Mouse (Mus musculus): ENCODE results near the gene Pbxip1.

The Pbxip1 gene

DNA sequence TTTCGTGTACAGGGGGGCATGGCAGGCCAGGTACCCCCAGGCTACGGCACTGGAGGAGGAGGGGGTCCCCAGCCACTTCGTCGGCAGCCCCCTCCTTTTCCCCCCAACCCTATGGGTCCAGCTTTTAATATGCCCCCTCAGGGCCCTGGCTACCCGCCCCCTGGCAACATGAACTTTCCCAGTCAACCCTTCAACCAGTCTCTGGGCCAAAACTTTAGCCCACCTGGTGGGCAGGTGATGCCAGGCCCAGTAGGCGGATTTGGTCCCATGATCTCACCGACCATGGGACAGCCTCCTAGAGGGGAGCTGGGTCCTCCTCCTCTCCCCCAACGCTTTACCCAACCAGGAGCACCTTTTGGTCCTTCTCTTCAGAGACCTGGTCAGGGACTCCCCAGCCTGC is 3.9 kb upstream of the Pbxip1 start:
- DNase-seq (ENCODE audit: low read depth, low spot score): no peak

DNA sequence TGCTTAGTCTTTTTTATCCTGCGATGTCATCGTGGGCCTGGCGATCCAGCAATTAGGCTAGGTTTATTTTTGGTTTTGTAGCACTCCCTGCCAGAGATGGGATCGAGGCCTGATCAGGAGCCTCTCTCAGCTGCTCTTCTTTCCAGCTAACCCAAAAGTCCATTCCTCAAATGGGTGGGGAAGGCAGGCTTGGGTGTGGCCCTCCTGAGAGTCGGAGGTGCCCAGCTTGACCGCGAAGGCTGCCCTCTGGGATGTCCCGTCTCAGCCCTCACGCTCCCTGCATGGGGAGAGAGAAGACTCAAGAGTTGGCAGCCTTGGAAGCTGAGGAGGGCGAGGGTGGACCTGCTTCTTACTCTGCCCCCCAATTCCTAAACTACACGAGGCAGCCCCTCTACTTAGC is 2.0 kb upstream of the Pbxip1 start:
- no peak for DNase-seq (ENCODE audit: low read depth, low spot score)

DNA sequence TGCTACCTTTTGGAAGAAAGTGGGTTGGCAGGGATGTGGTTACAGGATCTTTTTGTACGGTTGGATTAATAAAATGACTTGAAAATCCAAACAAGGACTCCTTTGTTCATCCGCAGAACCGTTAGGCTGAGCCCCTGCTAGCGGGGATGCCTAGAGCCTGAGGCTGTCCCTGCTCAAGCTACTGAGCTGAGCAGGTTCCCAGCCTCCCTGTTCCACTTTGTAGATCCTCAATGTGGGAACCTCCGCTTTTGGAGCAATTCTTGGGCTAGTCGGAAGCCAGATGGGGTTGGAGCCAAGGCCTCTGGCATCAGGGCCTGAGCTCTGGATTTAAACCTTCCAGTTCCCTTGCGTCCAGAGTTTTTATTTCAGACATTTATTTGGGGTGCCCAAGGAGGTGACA is 1.5 kb upstream of the Pbxip1 start:
- DNase-seq (ENCODE audit: low read depth, low spot score): no peak

DNA sequence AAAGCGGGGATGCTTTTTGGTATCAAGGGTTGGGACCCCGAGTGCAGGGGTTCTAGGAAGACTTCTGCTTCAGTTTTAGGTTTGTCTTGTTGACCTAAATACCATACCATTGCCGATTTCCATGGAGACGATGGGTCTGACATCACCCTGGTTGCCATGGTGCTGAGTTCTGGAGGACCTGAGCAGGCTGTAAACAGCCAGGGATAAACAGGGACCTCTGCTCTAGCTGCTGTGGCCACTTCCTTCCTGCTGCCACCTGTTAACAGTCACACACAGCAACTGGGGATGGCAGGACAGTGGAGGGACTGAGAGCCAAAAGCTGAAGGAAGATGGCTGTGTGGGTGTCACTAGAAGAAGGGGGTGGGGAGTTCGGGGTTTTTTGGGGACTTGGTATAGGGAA is 763 bp downstream of the Pbxip1 start:
- peak; percentile 84 for DNase-seq (ENCODE audit: low read depth, low spot score)

DNA sequence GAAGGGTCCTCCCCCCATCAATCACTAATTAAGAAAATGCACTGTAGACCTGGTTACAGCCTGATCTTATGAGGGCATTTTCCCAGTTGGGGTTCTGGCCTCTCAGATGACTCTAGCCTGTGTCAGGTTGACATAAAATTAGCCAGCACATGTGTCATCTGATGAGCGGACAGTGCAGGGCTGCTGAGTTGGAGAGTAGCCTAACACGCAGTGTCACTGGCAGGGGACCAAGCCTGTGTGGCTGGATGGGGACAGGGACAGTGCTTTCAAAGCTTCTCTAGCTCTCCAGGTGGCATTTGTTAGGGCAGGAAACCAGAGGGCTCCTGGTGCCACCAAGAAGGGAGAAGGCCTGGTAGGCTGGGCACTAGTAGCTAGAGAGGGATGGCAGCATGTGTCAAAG is 4.2 kb downstream of the Pbxip1 start:
- no peak for DNase-seq (ENCODE audit: low read depth, low spot score)

DNA sequence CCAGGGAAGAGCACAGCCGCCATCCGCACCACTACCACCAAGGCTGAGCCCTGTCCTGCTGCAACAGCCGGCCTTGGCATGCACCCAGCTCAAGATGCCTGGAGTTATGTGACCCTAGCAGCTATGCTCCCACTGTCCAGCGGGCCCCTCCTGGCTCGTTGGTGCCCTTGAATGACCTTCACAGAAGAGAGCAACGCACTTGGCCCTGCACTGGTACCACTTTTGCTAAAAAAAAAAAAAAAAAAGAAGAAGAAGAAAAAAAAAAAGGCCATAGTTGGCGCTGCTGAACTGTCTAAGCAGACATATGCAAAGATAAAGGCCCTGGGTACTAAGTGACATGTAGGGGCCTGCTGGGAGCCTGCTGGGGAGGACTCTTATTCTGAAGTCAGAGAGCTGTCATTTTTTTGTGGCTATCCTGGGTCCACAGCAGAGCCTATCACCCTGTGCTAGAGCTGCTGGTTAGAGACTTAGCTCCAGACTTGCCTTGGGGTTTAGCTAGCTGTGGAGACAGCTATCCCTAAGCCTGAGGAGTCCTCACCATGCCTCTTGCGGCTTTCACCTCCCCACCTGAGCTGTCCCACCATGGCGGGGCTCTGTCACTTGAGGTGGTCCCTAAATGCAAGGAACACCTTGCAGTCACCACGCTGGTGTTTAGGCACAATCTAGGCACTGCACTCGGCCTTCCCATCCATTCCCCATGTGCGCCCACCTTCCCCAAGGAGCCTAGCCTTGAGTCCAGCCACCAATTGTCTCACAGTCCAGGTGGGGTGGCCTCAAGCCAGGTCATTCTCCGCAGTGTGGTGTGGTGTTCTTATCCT is 12.4 kb downstream of the Pbxip1 start:
- peak; percentile 44 for DNase-seq (ENCODE audit: low read depth, low spot score)

DNA sequence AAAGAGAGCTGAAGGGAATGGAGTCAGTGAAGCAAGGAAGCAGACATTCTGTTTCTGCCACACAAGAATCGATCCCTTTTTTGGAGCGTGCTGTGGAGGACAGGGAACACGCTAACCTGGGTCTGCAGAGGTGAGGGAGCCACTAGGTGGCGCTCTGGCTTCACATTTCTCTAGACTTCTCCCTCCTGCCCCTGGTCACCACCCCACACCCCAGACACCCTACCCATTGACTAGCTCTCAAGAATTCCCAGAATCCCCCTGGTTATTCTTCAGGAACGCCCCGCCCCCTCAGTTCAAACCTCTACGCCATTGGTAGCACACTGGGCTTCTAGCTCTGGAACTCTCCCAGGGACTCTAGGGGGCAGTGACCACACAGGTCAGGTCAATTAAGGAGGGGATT is 13.0 kb downstream of the Pbxip1 start:
- peak; percentile 72 for DNase-seq (ENCODE audit: low read depth, low spot score)

DNA sequence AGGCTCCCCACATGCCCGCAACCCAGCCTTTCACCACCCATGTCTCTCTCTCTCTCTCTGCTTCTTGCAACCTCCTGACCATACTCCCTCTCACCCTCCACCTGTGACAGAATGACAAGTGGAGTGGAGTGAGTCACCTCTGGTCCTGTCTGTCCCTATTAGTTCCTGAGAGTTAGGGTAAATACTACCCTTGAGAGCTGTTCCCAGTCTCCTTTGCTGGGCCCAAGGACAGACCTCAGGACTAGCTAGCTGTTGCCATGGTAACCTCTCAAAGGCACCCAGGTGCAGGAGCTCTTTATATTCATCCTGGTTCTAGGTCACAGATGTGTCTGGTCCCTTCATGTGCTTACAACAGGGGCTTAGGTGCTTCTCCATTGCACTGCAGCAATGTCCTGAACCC is 15.4 kb downstream of the Pbxip1 start:
- DNase-seq (ENCODE audit: low read depth, low spot score): no peak

DNA sequence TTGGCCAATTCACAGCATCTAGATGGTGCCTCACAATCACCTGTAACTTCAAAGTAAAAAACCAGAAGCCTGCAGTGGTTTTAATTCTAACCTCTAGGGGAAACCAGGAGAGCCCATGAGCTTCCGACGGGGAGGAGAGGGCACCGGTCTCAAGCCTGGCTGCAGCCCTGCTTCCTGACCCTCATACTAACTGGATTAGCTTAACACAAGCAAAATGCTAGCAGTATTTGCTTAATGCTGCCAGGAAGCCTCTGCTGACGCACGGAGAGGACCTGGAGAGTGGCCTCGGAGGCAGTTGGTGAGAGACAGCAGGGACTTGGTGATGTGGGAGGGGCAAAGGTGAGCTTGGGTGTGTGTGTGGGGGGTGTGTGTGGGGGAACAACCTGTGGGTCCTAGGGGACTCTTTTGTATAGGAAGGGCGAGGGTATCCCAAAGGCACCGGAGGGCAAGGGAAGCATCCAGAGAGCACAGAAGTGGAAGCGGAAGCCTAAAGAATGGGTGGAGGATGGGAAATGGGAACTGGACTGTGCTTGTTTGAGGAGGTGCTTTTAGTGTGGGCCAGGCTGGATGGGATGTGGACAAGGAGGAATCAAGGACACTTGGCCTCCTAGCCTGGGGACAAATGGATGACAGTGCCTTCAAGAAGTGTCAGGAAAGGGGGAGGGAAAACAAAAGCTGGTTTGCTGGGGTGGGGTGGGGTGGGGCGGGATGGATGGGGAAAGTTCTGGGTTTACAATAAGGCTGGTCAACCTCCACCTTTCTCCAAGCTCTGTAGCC is 18.1 kb downstream of the Pbxip1 start, which contains the start of gene Pmvk:
Gene Pmvk (plus strand): TSS at position 141 of the 777 bp plus-strand sequence.
- DNase-seq (ENCODE audit: low read depth, low spot score): no peak

DNA sequence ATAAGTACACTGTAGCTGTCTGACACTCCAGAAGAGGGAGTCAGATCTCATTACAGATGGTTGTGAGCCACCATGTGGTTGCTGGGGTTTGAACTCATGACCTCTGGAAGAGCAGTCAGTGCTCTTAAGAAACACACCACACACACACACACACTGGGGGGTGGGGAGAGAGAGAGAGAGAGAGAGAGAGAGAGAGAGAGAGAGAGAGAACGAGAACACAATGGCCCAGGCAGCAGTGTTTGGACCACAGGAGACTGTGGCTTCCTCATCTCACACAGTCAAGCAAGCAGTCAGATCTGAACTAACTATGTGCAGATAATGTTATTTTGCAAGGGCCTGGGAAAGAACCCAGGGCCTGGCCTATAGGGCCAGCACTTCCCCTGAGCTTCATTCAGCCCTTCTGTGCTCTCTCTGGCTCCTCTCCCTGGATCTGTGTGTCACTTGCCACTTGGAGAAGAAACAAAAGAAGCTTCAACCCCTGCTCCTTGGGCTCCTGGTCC is 19.3 kb downstream of the Pbxip1 start:
- DNase-seq (ENCODE audit: low read depth, low spot score): no peak

DNA sequence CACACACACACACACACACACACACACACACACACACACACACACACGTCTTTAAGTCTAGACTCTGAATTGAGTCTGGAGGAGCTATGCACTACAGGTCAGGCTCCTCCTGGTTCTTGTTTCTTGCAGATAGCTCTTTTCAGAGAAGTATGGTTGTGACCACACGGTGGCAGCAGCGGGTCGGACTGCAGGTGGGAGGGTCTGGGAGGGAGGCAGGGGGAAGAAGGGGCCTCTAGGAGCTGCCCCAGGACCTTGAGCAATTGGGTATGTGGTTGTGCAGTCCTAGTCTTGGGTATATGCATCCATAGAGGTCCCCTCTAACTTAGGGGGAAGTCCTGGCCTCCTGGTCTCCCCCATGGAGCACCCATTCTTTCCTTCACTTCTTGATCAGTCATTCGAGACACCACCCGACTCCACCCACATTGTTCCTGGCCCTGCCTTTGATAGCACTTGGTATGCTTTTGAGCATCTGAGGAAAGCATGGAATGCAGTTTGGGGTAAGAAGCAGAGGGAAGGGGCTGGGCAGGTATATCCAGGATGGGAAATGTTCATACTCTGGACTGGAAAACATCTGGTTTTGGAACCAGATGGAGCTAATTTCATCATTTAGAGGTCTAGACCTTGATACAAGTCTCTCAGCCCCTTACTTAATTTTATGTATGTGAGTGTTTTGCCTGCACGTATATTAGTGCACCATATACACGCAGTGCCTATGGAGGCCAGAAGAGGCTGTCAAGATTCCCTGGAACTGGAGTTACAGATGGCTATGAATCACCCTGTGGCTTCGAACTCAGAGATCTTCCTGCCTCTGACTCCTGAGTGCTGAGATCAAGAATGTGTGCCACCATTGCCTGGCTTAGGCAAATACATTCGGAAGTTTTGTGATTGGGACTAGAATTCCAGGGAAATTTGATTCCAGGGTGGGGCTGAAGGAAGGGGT is 20.5 kb downstream of the Pbxip1 start:
- DNase-seq (ENCODE audit: low read depth, low spot score): peak; percentile 86

DNA sequence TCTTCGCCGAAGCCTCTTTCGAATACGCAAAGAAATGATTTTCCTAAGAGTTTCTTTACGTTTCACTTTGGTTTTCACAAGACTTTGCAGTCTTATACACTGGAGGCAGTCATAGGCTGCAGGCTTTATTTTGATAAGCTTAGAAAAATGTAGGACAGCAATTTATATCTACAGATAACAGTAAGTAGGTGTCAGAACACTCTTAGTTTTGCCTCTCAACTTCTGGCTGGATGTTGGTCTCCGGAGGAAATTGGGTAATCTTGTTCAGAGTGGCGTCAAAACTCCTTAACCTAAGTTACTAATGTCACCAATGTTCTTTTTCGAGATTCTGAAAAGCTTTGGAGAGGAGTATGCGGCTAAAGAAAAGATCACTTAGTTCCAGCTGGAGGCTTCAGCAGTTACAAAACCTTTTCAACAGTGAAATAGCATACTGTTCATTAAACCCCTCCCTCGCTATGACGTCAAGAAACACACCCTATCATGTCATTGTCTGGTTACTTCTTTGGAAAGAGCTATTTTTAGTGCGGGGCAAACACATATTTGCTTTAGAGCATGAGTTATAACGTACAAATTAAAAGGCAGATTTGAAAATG is 22.0 kb downstream of the Pbxip1 start:
- no peak for DNase-seq (ENCODE audit: low read depth, low spot score)

DNA sequence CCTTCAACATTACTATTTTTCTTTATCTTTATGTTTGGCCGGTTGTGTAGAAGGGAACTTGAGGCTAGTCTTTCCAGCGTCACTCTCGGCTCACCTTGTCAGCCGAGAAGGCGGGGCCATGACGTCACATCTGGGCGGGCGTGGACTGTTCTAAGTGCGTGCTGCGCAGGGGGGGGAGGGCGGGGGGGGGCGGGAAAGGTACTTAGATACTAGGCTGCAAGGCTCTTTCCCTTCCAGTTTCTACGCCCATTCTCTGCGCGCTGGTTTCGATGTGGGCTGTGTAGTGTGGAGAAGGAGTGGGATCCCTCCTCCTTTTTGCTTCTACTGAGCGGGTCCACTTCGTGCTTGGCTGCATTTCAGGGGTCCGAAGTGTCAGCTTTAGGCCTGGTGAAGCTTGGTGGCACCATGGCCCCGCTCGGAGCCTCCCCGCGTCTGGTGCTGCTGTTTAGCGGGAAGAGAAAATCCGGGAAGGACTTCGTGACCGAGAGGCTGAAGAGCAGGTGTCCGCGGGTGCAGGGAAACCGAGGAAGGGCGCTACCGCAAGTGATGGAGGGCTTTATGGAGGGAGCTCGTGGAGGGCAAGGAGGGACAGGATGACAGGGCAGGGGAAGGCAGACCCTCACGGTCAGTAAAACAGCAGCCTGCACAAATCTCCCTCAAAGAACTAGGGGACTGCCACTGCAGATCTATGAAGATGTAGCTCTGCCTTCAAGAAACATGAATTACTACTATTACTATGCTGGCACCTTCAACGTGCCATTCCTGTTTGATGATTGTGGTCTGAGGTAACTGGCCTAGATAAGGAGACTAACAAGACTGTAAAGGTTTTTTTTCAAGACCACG is 22.7 kb downstream of the Pbxip1 start:
- DNase-seq (ENCODE audit: low read depth, low spot score): peak; percentile 95

DNA sequence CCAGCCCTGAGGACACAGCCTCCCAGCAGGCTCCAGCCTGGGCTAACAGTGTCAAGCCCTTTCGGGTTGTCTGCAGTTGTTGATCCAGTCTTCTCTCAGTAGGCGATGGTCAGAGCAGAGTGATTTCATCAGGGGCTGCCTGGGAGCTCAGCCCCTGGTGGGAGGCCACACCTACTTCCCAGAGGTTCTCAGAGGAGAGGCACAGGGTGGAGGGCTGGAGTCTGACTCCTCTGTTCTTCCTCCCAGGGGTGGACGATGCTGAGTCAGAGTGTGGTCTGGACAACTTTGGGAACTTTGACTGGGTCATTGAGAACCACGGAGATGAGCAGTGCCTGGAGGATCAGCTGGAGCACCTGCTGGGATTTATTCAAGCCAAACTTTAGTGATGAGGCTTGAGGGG is 31.8 kb downstream of the Pbxip1 start:
- no peak for DNase-seq (ENCODE audit: low read depth, low spot score)

DNA sequence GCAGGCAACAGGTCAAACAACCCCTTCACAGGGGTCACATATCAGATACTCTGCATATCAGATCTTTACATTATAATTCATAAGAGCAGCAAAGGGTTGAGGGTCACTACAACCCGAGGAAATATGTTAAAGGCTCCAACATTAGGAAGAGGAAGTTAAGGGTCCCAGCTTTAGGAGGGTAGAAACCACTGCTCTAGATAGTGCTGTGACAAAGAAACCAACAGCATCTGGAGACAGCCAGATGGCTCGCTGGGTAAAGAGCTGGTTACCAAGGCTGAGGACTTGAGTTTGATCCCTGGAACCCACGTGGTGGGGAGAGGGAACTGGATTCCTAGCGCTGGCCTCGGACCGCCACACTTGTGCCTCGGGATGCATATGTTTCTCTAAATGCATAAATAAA is 35.8 kb downstream of the Pbxip1 start:
- DNase-seq (ENCODE audit: low read depth, low spot score): no peak

DNA sequence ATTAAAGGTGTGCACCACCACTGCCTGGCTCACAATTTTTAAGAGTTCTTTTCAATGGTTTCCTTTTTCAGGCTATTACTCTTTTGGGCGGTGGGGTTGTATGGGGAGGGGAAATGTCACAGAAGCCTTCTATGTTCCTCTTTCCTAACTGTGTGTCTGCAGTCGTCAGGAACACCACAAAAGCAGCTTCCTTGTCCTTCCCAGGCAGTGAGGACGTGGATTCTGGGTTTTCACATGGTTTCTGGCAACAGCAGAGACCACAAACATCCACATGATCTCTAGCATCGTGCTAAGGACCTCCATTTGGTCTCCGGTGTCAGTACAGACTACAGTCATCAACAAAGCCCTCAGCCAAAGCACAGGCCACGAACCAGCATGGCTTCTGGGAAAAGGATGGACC is 37.3 kb downstream of the Pbxip1 start:
- no peak for DNase-seq (ENCODE audit: low read depth, low spot score)

DNA sequence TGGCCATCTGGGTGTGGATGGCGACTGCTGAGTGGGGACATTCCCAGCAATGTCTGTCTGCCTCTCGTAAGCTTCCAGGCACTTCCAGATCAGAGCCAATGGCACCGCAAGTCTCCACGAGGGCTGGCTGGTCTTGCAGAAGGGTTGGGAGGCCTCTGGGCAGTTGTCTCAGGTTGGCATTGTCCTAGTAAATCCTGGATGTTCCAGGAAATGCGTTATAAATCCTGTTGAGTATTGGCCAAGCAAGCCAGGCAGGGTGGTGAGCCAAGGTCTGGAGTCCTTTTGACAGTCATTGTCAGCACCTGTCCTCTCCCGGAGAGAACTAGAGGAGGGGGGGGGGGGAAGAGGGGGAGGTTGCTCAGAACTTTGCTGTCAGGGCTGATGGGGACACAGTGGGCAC is 42.5 kb downstream of the Pbxip1 start:
- DNase-seq (ENCODE audit: low read depth, low spot score): no peak

DNA sequence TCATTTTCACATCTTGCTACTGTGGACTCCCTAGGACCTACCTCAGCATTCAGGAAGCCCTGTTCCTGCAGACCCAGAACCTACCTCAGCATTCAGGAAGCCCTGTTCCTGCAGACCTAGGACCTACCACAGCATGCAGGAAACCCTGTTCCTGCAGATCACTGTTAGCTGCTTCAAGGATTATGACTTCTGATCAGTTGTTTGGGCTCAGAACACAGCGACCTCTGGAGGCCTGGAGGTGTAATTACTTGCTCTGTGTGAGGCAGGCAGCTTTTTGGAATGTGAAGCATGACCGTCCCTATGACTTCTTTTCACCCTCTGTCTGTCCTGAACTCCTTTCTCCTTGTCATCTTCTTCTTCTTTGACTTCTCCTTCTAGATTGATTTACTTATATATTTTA is 45.0 kb downstream of the Pbxip1 start:
- peak; percentile 53 for DNase-seq (ENCODE audit: low read depth, low spot score)

DNA sequence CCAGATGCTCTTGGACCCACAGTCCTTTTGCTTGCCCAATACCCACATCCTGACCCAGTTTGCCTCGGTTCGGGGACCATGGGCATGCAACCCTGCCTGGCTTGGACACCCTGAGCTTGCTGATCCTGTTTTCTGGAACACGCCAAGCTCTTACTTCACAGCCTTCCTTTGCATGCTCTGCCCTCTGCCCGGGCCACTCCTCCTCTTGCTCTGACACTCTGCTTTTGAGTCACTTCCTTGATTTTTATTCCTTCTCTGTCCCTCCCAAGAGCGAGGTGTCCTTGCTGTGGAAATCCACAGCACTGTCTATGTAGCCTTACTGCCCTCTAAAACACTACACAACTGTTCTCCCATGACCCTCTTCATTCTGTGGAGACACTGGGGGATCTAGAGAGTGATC is 45.7 kb downstream of the Pbxip1 start:
- DNase-seq (ENCODE audit: low read depth, low spot score): no peak

DNA sequence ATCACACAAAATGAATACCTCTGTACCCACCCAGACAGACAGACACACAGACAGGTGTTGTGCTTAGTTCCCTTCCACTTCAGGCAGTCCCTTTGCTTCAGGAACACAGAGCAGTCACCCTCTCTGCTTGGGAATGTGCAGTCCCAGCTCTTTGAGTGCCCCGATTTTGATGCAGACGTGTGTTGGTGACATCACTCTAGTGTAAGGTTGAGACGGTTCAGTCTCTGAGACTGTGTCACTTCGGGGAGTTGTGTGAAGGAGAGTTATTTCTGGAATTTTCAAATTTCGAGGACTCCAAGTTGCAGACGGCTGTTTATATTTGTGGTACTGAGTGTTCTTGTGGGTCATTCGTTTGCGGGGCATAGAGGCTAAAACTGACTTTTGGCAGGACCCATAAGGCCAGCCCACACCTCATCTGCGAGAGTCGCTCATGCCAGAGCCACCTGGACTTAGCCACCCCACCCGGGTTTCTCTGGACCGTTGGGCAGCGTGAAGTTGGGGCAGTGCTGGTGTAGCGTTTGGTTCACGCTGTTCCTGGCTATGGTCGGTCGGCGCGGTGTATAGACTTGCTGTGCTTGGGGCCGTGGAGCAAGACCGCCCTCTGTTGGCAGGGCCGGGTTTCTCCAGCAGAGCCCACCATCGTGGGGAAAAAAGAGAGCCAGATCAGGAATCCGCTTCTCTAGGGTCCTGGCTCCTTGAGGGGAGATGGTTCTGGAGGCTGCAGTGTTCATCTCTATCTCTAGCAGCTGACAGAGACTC is 48.4 kb downstream of the Pbxip1 start:
- peak; percentile 79 for DNase-seq (ENCODE audit: low read depth, low spot score)
